In genomic region chr17:87973261-87974167, GRCm38 (mm10) we compare ENCODE assay signal across 11 mouse cellular contexts. TPM values are rescaled to one million over a fixed set of nuclear protein-coding genes. Genes with fewer than 3 reads are reported as not detected.
DNase-seq lines count a peak whose midpoint lies in the region; ATAC-seq and TF ChIP-seq lines count a peak whose summit lies in the region.
"Had no signal": no experiment of that assay in that cellular context is flagged by ENCODE, and none has a peak within 500 bp of the region (broad histone marks: within the 10 kb centered on the region; RNA-seq: fewer than 3 reads in every experiment).

No protein-coding gene starts in this region.

- no peak for TF ChIP-seq POLR2A in ES-Bruce4 (IDR thresholded peaks at IDR 0.05; ENCODE audit: insufficient read depth, low read length)
- TF ChIP-seq POLR2A in limb, embryonic 14.5 days (IDR thresholded peaks at IDR 0.05; ENCODE audit: borderline replicate concordance, extremely low read depth, insufficient read depth, insufficient read length): no peak

- no peak overlapping the region; the same call in 1 of the 2 replicates for H3K4me3 ChIP-seq in kidney, embryonic 16.5 days (ENCODE audit: low read length)
- H3K4me3 ChIP-seq in kidney, embryonic 14.5 days (ENCODE audit: low read length): no peak overlapping the region
- peak overlapping the region; percentile 87 for H3K4me3 ChIP-seq in ES-Bruce4 (ENCODE audit: low read depth, low read length)
- peak overlapping the region; percentile 92; the same call in 1 of the 2 replicates for H3K4me3 ChIP-seq in embryonic facial prominence, embryonic 10.5 days
- H3K4me3 ChIP-seq in limb, embryonic 14.5 days (replicated peaks; ENCODE audit: low read length): no peak overlapping the region

- H3K27ac ChIP-seq in kidney, embryonic 16.5 days (ENCODE audit: low read length): no peak overlapping the region
- H3K27ac ChIP-seq in kidney, embryonic 14.5 days (ENCODE audit: low read depth, low read length): no peak overlapping the region
- H3K27ac ChIP-seq in ES-Bruce4 (ENCODE audit: insufficient read depth, low read length): peak overlapping the region; percentile 99
- H3K27ac ChIP-seq in embryonic facial prominence, embryonic 10.5 days (replicated peaks): no peak overlapping the region
- H3K27ac ChIP-seq in limb, embryonic 14.5 days (replicated peaks; ENCODE audit: low read depth, low read length): no peak overlapping the region

- peaks cover 29% of the 10 kb centered on the region for H3K4me1 ChIP-seq in kidney, embryonic 16.5 days (ENCODE audit: insufficient read depth, low read length)
- H3K4me1 ChIP-seq in kidney, embryonic 14.5 days (ENCODE audit: control insufficient read depth, insufficient read depth, low read length): peaks cover 18% of the 10 kb centered on the region; the same call in 1 of the 2 replicates
- H3K4me1 ChIP-seq in ES-Bruce4 (ENCODE audit: control insufficient read depth, insufficient read depth, low read length): peaks cover 4% of the 10 kb centered on the region
- peaks cover 28% of the 10 kb centered on the region for H3K4me1 ChIP-seq in embryonic facial prominence, embryonic 10.5 days
- H3K4me1 ChIP-seq in limb, embryonic 14.5 days (ENCODE audit: control insufficient read depth, insufficient read depth, low read length): peaks cover 10% of the 10 kb centered on the region; the same call in 1 of the 2 replicates

- H3K27me3 ChIP-seq in kidney, embryonic 16.5 days (ENCODE audit: insufficient read depth, low read length): no peaks in the 10 kb centered on the region
- H3K27me3 ChIP-seq in kidney, embryonic 14.5 days (ENCODE audit: control insufficient read depth, insufficient read depth, low read length): no peaks in the 10 kb centered on the region
- H3K27me3 ChIP-seq in ES-Bruce4 (ENCODE audit: control insufficient read depth, insufficient read depth, low read length, poor library complexity, severe bottlenecking): no peaks in the 10 kb centered on the region
- H3K27me3 ChIP-seq in embryonic facial prominence, embryonic 10.5 days (replicated peaks; ENCODE audit: low read depth, poor library complexity, severe bottlenecking): no peaks in the 10 kb centered on the region
- H3K27me3 ChIP-seq in limb, embryonic 14.5 days (ENCODE audit: control insufficient read depth, insufficient read depth, low read length): no peaks in the 10 kb centered on the region

- no peaks in the 10 kb centered on the region for H3K9me3 ChIP-seq in kidney, embryonic 16.5 days (ENCODE audit: low read length)
- no peaks in the 10 kb centered on the region for H3K9me3 ChIP-seq in kidney, embryonic 14.5 days (ENCODE audit: control insufficient read depth, low read length)
- no peaks in the 10 kb centered on the region for H3K9me3 ChIP-seq in ES-Bruce4 (replicated peaks; ENCODE audit: control insufficient read depth, insufficient read depth, low read length, poor library complexity, severe bottlenecking)
- H3K9me3 ChIP-seq in embryonic facial prominence, embryonic 10.5 days: no peaks in the 10 kb centered on the region
- no peaks in the 10 kb centered on the region for H3K9me3 ChIP-seq in limb, embryonic 14.5 days (ENCODE audit: control insufficient read depth, low read length)

- DNase-seq in embryonic facial prominence, embryonic 10.5 days (ENCODE audit: low spot score): no peak
- DNase-seq in limb, embryonic 14.5 days (ENCODE audit: low spot score): no peak
- no peak for DNase-seq in right cerebral cortex, postnatal 25 days
- no peak for DNase-seq in layer of hippocampus, postnatal 25 days (ENCODE audit: extremely low spot score in 1 of 2, low spot score in 1 of 2)
- DNase-seq: cerebellum, adult 11-12 months; spleen, adult 18-20 months had no signal

- peaks cover 4% of the 10 kb centered on the region; the same call in 1 of the 2 replicates for H3K36me3 ChIP-seq in kidney, embryonic 16.5 days (ENCODE audit: insufficient read depth, low read length)
- peaks cover 5% of the 10 kb centered on the region; the same call in 1 of the 2 replicates for H3K36me3 ChIP-seq in kidney, embryonic 14.5 days (ENCODE audit: control insufficient read depth, insufficient read depth, low read length)
- peaks cover 22% of the 10 kb centered on the region for H3K36me3 ChIP-seq in ES-Bruce4 (ENCODE audit: control insufficient read depth, insufficient read depth, low read length, poor library complexity, severe bottlenecking)
- peaks cover 19% of the 10 kb centered on the region for H3K36me3 ChIP-seq in embryonic facial prominence, embryonic 10.5 days (replicated peaks)
- peaks cover 4% of the 10 kb centered on the region; the same call in 1 of the 2 replicates for H3K36me3 ChIP-seq in limb, embryonic 14.5 days (ENCODE audit: control insufficient read depth, insufficient read depth, low read length)

- ATAC-seq in kidney, embryonic 16.5 days (ENCODE audit: low FRiP score, low TSS enrichment): no peak
- no peak for ATAC-seq in kidney, embryonic 14.5 days (ENCODE audit: low FRiP score, low TSS enrichment)
- no peak for ATAC-seq in limb, embryonic 14.5 days (ENCODE audit: low FRiP score, low read depth)
- ATAC-seq in megakaryocyte, adult 5-6 weeks (ENCODE audit: poor library complexity, severe bottlenecking): no peak

- TF ChIP-seq CTCF in ES-Bruce4 (IDR thresholded peaks at IDR 0.05; ENCODE audit: low read depth, low read length): no peak

- WGBS in kidney, embryonic 16.5 days: 59% methylated on average over 10 of the region's 10 CpGs
- WGBS in kidney, embryonic 14.5 days: 69% methylated on average over 10 of the region's 10 CpGs
- WGBS in embryonic facial prominence, embryonic 10.5 days: 65% methylated on average over 10 of the region's 10 CpGs
- 66% methylated on average over 10 of the region's 10 CpGs for WGBS in limb, embryonic 14.5 days

- TF ChIP-seq EP300 in ES-Bruce4 (IDR thresholded peaks at IDR 0.05; ENCODE audit: insufficient read depth, low read depth, low read length): peak; percentile 94

- peak overlapping the region; percentile 67 for H3K4me2 ChIP-seq in kidney, embryonic 16.5 days (replicated peaks; ENCODE audit: low read depth, low read length)
- no peak overlapping the region; the same call in 1 of the 2 replicates for H3K4me2 ChIP-seq in kidney, embryonic 14.5 days (replicated peaks; ENCODE audit: low read depth, low read length)
- H3K4me2 ChIP-seq in limb, embryonic 14.5 days (replicated peaks; ENCODE audit: low read depth, low read length, severe bottlenecking): peak overlapping the region; percentile 57; the same call in 1 of the 2 replicates

- H3K9ac ChIP-seq in kidney, embryonic 16.5 days (replicated peaks; ENCODE audit: low read length): 0 out of 2 replicates have a peak overlapping the region, but pooled peaks have one; percentile 66
- H3K9ac ChIP-seq in kidney, embryonic 14.5 days (ENCODE audit: low read depth, low read length): no peak overlapping the region
- H3K9ac ChIP-seq in ES-Bruce4 (ENCODE audit: low read depth, poor library complexity, severe bottlenecking): peak overlapping the region; percentile 96
- no peak overlapping the region for H3K9ac ChIP-seq in limb, embryonic 14.5 days (ENCODE audit: low read depth, low read length, severe bottlenecking)

RNA-seq across cellular contexts. Expression of gene Msh6, which starts 1.3 kb away (rescaled TPM):
- polyA plus RNA-seq in kidney, embryonic 16.5 days (2015; fragmentation: Nextera tagmentation; extraction: Ambion mirVana): 59.4 and 61.9 TPM in 2 replicates
- 35.6 and 70.6 TPM in 2 replicates for polyA plus RNA-seq in kidney, embryonic 14.5 days (2014; fragmentation: Nextera tagmentation; extraction: Ambion mirVana)
- 421 and 452 TPM in 2 replicates for polyA plus RNA-seq in ES-Bruce4 (2011; ENCODE audit: insufficient read depth, insufficient read length, low read depth, missing spikeins)
- 88.8 and 89.1 TPM in 2 replicates for polyA plus RNA-seq in embryonic facial prominence, embryonic 10.5 days (2016; fragmentation: Nextera tagmentation; extraction: Ambion mirVana)
- 18.0 and 24.5 TPM in 2 replicates for polyA plus RNA-seq in limb, embryonic 14.5 days (2012; rRNA removed)
- 45.4 and 49.3 TPM in 2 replicates for polyA plus RNA-seq in limb, embryonic 14.5 days (2014; fragmentation: Nextera tagmentation; extraction: Ambion mirVana)
- 10 to 100 TPM; 14.0 to 14.3 TPM for total RNA-seq in layer of hippocampus, postnatal 25 days (2021)
- total RNA-seq in megakaryocyte, adult 5-6 weeks (2015): 22.4 and 22.8 TPM in 2 replicates
- total RNA-seq in megakaryocyte, adult 5-6 weeks (2017): 41.4 and 45.5 TPM in 2 replicates

RNA-seq across cellular contexts. Expression of gene Rpl36-ps4, which starts 52.7 kb away (rescaled TPM):
- not detected in 2 replicates for polyA plus RNA-seq in kidney, embryonic 16.5 days (2015; fragmentation: Nextera tagmentation; extraction: Ambion mirVana)
- polyA plus RNA-seq in kidney, embryonic 14.5 days (2014; fragmentation: Nextera tagmentation; extraction: Ambion mirVana): not detected in 2 replicates
- not detected in 2 replicates for polyA plus RNA-seq in ES-Bruce4 (2011; ENCODE audit: insufficient read depth, insufficient read length, low read depth, missing spikeins)
- polyA plus RNA-seq in embryonic facial prominence, embryonic 10.5 days (2016; fragmentation: Nextera tagmentation; extraction: Ambion mirVana): not detected in 2 replicates
- not detected in 2 replicates for polyA plus RNA-seq in limb, embryonic 14.5 days (2012; rRNA removed)
- not detected in 2 replicates for polyA plus RNA-seq in limb, embryonic 14.5 days (2014; fragmentation: Nextera tagmentation; extraction: Ambion mirVana)
- not detected for total RNA-seq in layer of hippocampus, postnatal 25 days (2021)
- not detected in 2 replicates for total RNA-seq in megakaryocyte, adult 5-6 weeks (2015)
- not detected in 2 replicates for total RNA-seq in megakaryocyte, adult 5-6 weeks (2017)
- total RNA-seq: layer of hippocampus, postnatal 14 days had no signal

Comparison
In these comparisons a context has a peak if more than half of its experiments do, and no peak if none do; other contexts are left out.
1. H3K9ac ChIP-seq: peak in kidney, embryonic 16.5 days (single experiment) and ES-Bruce4 (single experiment); none in kidney, embryonic 14.5 days (single experiment) and limb, embryonic 14.5 days (single experiment).
2. H3K4me3 ChIP-seq: peak in ES-Bruce4 (single experiment) and embryonic facial prominence, embryonic 10.5 days (single experiment); none in kidney, embryonic 16.5 days (single experiment), kidney, embryonic 14.5 days (single experiment) and limb, embryonic 14.5 days (single experiment).